Mouse (Mus musculus) embryo, embryonic 10 days (tissue): ENCODE measurements around the gene Prss38.

ENCODE experiments used
- DNase-seq: peaks from one replicate; pipeline ENCODE4 v3.0.0-alpha.2; 2015; ENCODE audit warnings: low spot score

Prss38 gene

GRCm38 (mm10) chr11:59375475-59375874 lies at the start of gene Prss38:
Prss38 (minus strand) TSS chr11:59375657.
- no peak for DNase-seq

- no peak for DNase-seq
These were observed 47.6 kb upstream of the Prss38 start for GRCm38 (mm10) chr11:59423010-59423588.

GRCm38 (mm10) chr11:59421967-59422366 lies 46.5 kb upstream of the Prss38 start:
- DNase-seq = no peak

GRCm38 (mm10) chr11:59421436-59421835 lies 46.0 kb upstream of the Prss38 start:
- DNase-seq = no peak

GRCm38 (mm10) chr11:59418708-59419107 lies 43.3 kb upstream of the Prss38 start:
- DNase-seq = no peak

- peak; percentile 18 for DNase-seq
These were observed 37.8 kb upstream of the Prss38 start for GRCm38 (mm10) chr11:59412999-59413863.

GRCm38 (mm10) chr11:59412058-59412457 lies 36.6 kb upstream of the Prss38 start:
- DNase-seq = no peak

GRCm38 (mm10) chr11:59410851-59411250 lies 35.4 kb upstream of the Prss38 start:
- no peak for DNase-seq

GRCm38 (mm10) chr11:59405761-59406160 lies 30.3 kb upstream of the Prss38 start:
- no peak for DNase-seq

- DNase-seq = no peak
These were observed 25.4 kb upstream of the Prss38 start for GRCm38 (mm10) chr11:59400876-59401275.

- DNase-seq = no peak
These were observed 24.4 kb upstream of the Prss38 start for GRCm38 (mm10) chr11:59399830-59400229.

GRCm38 (mm10) chr11:59397536-59398371 lies 22.3 kb upstream of the Prss38 start:
- DNase-seq = no peak

- DNase-seq = no peak
These were observed 19.0 kb upstream of the Prss38 start for GRCm38 (mm10) chr11:59394451-59394850.

GRCm38 (mm10) chr11:59393591-59393990 lies 18.1 kb upstream of the Prss38 start:
- DNase-seq = peak; percentile 76

- no peak for DNase-seq
These were observed 16.8 kb upstream of the Prss38 start for GRCm38 (mm10) chr11:59392300-59392699.

GRCm38 (mm10) chr11:59390470-59390869 lies 15.0 kb upstream of the Prss38 start:
- DNase-seq = no peak

GRCm38 (mm10) chr11:59389617-59390016 lies 14.2 kb upstream of the Prss38 start:
- DNase-seq = no peak

GRCm38 (mm10) chr11:59388806-59389205 lies 13.3 kb upstream of the Prss38 start:
- no peak for DNase-seq

- no peak for DNase-seq
These were observed 12.0 kb upstream of the Prss38 start for GRCm38 (mm10) chr11:59387471-59387870.

- DNase-seq = peak; percentile 77
These were observed 9.7 kb upstream of the Prss38 start for GRCm38 (mm10) chr11:59385123-59385522.

- DNase-seq = peak; percentile 84
These were observed 9.0 kb upstream of the Prss38 start for GRCm38 (mm10) chr11:59384441-59384959.

- no peak for DNase-seq
These were observed 4.1 kb upstream of the Prss38 start for GRCm38 (mm10) chr11:59379547-59379946.
